Mouse (Mus musculus): ENCODE data around the gene Nrxn3.

Nrxn3 gene

GRCm38 (mm10) chr12:88924896-88925295 lies 202.2 kb downstream of the Nrxn3 start:
- no peak for DNase-seq (ENCODE audit: extremely low read depth, low read depth)

- no peak for DNase-seq (ENCODE audit: extremely low read depth, low read depth)
Measured at GRCm38 (mm10) chr12:88926306-88926705, 203.6 kb downstream of the Nrxn3 start.

GRCm38 (mm10) chr12:88931713-88932112 lies 209.0 kb downstream of the Nrxn3 start:
- no peak for DNase-seq (ENCODE audit: extremely low read depth, low read depth)

GRCm38 (mm10) chr12:88939679-88940078 lies 217.0 kb downstream of the Nrxn3 start:
- no peak for DNase-seq (ENCODE audit: extremely low read depth, low read depth)

GRCm38 (mm10) chr12:88944967-88945366 lies 222.3 kb downstream of the Nrxn3 start:
- no peak for DNase-seq (ENCODE audit: extremely low read depth, low read depth)

GRCm38 (mm10) chr12:88949870-88950269 lies 227.2 kb downstream of the Nrxn3 start:
- DNase-seq (ENCODE audit: extremely low read depth, low read depth) = no peak

- DNase-seq (ENCODE audit: extremely low read depth, low read depth) = no peak
Measured at GRCm38 (mm10) chr12:88952937-88953600, 230.4 kb downstream of the Nrxn3 start.

- no peak for DNase-seq (ENCODE audit: extremely low read depth, low read depth)
Measured at GRCm38 (mm10) chr12:88953801-88954200, 231.1 kb downstream of the Nrxn3 start.

GRCm38 (mm10) chr12:88957431-88957830 lies 234.8 kb downstream of the Nrxn3 start:
- DNase-seq (ENCODE audit: extremely low read depth, low read depth) = no peak

- DNase-seq (ENCODE audit: extremely low read depth, low read depth) = no peak
Measured at GRCm38 (mm10) chr12:88960817-88961216, 238.1 kb downstream of the Nrxn3 start.

- DNase-seq (ENCODE audit: extremely low read depth, low read depth) = no peak
Measured at GRCm38 (mm10) chr12:88966329-88966728, 243.7 kb downstream of the Nrxn3 start.

GRCm38 (mm10) chr12:88976621-88977020 lies 253.9 kb downstream of the Nrxn3 start:
- no peak for DNase-seq (ENCODE audit: extremely low read depth, low read depth)

- peak; percentile 81 for DNase-seq (ENCODE audit: extremely low read depth, low read depth)
Measured at GRCm38 (mm10) chr12:88983688-88984330, 261.1 kb downstream of the Nrxn3 start.

- DNase-seq (ENCODE audit: extremely low read depth, low read depth) = peak; percentile 87
Measured at GRCm38 (mm10) chr12:88984375-88984774, 261.7 kb downstream of the Nrxn3 start.

- DNase-seq (ENCODE audit: extremely low read depth, low read depth) = peak; percentile 24
Measured at GRCm38 (mm10) chr12:88984804-88985203, 262.1 kb downstream of the Nrxn3 start.

GRCm38 (mm10) chr12:88987046-88987445 lies 264.4 kb downstream of the Nrxn3 start:
- no peak for DNase-seq (ENCODE audit: extremely low read depth, low read depth)

- DNase-seq (ENCODE audit: extremely low read depth, low read depth) = no peak
Measured at GRCm38 (mm10) chr12:88990753-88991152, 268.1 kb downstream of the Nrxn3 start.

GRCm38 (mm10) chr12:88992141-88992540 lies 269.5 kb downstream of the Nrxn3 start:
- DNase-seq (ENCODE audit: extremely low read depth, low read depth) = peak; percentile 14

- DNase-seq (ENCODE audit: extremely low read depth, low read depth) = no peak
Measured at GRCm38 (mm10) chr12:88993788-88994187, 271.1 kb downstream of the Nrxn3 start.

- no peak for DNase-seq (ENCODE audit: extremely low read depth, low read depth)
Measured at GRCm38 (mm10) chr12:89016436-89016835, 293.8 kb downstream of the Nrxn3 start.

- DNase-seq (ENCODE audit: extremely low read depth, low read depth) = no peak
Measured at GRCm38 (mm10) chr12:89025180-89025579, 302.5 kb downstream of the Nrxn3 start.

- DNase-seq (ENCODE audit: extremely low read depth, low read depth) = no peak
Measured at GRCm38 (mm10) chr12:89035984-89036618, 313.4 kb downstream of the Nrxn3 start.

- no peak for DNase-seq (ENCODE audit: extremely low read depth, low read depth)
Measured at GRCm38 (mm10) chr12:89040151-89040550, 317.5 kb downstream of the Nrxn3 start.

Data from MEL-GATA-1-ER (cell line).